Mouse (Mus musculus) liver (tissue): ENCODE data around the gene Ntm.

ENCODE experiments used
- DNase-seq: peaks from one replicate; pipeline ENCODE4 v3.0.0-alpha.2; 2020; ENCODE audit warnings: mixed read lengths

The Ntm gene

DNA sequence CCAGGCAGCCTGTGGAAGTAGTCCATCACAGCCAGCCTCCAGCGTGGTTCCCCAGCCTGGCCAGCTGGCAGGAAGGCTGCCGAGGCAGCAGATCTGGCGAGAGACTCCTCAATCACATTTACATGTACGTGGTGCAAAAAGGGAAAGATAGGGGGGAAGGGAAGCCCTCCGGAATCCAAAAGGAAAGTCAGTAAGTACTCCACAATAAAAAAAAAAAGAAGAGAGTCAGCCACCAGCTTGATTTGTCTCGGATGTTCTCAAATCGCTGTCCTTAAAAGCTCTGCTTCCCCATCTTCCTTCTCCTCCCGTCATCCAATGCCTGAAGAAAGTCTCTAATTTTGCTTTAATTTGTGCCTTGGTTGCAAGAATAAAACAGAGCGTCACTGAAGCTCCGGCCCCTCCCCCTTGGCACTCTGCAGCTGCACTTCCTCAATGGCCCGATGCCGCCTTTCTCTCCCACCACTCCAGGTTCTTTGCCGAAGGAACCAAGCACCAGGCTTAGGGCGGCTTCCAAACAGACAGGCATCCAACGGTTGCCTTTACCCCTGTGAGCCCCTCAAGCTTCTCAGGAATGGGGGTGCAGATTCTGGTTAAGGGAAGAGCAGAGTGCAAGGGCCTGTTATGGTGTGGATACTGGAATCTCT, 212.4 kb downstream of the Ntm start:
- DNase-seq = no peak

DNA sequence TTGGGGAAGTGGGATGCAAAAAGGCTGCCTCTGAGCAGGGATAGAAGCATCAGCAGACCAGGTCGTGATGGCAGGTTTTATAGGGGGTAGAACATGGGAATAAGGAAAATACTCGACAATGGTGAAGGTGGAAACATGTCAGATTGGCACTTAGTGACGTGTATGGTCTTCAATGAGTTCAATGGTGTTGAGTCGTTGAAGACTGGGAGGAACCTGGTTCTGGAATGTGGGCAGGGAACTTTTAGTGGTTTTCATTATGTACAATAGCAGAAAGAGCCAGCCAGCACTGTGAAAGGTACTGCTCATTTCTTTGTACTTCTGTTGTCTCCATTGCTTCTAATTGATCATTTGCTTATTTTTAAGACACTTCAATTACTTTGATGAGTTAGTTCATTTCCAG, 214.9 kb downstream of the Ntm start:
- no peak for DNase-seq

DNA sequence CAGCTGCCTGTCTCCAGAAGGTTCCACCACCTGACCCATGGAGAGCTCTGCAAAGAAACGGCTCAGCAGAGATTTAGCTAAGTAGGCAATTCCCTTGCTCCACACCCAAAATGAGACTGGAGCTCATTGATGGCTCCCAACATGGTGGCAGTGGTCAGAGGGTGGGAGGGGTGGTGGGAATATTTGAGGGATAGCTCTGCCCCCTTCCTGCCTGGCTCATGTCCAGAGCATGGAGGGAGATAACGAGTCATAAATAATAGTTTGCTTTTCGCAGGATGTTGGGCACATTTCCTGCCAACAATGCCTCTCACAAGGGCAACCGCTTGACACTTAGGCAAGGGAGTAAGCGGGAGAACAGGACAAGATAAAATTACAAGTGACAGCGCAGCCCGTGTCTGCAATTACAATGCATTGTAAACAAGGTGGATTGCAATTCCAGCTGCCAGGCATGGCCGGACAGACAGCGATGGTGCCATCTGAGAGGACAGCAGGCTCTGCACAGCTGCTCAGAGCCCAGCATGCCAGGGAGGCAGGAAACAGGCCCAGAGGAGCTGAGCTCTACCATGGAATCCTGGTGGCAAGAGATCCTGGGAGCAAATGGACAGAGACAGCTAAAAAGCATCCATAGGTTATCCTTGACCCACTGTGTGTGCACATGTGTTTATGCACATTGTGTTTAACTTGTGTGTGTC, 224.0 kb downstream of the Ntm start:
- DNase-seq = no peak

DNA sequence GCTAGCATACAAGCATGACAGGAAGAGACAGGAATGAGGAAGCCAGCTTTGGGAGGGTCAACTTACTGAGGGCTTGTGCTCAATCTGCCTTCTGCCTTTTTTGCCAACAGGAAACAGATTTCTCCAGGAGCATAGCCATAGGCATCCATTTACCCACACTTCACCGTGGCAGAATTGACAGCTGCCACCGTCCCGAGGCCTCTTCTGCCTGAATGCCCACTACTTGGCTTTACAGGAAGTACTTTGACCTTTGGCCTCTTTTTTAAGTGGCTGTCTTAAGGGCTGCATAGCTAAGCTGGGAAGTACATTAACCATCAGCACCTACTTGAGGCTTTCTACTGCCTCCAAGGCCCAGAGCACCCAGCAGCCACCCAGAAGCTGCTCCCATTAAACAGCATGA, 226.9 kb downstream of the Ntm start:
- DNase-seq = no peak

DNA sequence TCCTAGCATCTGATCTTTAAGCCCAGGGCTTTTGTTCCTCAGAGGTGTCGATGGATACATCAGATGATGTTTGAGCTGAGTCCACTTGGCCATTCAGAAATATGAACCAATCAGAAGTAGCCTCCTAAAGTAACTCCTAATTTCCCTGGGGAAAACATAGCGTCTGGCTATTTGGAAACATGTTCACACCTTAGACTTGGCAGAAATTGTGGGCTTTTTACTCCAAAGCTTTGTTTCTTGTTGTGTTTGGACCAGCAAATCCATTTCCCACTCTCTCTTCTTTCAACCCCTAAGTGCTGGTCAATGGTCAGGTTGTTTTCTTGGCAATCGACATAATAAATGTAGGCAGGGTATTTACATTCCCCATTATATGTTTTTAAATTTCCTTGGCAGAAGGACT, 230.0 kb downstream of the Ntm start:
- no peak for DNase-seq

DNA sequence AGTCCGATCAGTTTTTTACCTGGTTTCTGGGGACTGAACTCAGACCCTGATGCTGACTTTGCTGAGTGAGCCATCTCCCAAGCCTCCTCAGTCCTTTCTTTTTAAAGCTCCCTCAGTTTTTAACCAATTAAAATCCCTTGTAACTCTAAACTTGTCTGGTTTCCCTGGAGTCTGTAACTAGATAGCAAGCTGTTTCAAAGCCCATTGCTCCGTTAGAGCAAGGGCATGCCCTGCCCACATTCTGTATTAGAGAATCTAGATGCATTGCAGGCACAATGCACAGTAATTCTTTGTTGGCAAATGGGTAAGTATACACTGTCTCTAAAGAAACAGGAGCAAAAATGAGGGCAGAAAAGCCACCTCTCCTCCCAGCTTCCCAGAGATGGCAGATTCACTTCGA, 231.3 kb downstream of the Ntm start:
- no peak for DNase-seq

DNA sequence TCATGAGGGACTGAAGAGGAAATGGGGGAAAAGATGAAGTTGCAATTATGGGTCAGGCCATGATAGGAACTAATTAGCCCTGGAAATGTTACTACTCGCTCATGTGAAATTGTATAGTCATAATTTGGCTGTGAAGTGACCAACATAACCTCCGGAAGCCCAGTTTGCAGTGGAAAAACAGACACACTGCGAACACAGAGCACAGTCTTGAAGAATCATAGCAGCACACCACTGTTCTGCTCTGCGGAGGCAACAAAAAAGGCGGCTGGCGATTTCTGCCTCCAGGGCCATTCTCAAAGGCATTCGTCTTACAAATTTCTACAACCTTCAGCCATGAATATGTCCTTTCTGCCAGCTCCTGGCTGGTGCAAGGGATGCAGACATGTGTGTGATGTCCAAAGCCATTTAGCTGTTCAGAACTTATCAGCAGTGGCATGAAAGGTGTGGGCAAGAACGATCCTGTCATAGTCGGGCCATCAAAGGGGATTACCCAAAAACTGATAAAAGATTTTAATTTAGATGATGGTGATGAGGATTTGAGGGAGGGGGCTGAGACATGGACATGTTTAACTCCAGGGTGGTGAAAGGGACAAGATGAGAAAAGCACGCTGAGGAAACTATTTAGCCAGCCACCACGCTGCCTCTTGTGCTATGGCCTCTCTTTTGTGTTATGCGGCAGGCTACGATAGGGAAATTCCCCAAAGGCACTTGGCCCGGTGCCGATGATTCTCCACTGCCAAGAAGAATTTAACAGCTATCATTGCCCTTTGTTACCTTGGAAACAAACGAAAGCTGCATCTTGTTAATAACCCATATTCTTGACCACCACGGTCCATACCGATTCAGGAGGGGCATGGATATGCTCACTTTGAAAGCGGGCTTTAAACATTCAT, 235.2 kb downstream of the Ntm start:
- peak; percentile 10 for DNase-seq

DNA sequence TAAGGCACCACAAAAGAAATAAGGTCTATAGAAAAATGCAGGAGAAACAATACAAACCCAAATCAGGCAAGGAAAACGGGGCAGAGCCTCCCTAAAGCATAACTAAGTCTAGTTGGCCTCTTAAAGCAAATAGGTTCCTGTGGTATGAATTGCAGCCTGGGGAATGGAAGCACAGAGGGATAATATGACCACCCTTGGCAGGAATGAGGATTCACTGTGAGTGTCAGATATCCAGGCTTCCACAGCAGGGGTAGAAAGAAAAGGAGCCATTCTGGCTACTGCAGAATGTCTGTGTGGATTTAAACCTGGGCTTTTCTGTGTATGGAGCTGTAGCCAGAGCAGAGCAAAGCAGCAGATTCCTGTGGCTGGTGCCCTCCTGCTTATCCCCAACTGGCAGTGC, 241.5 kb downstream of the Ntm start:
- no peak for DNase-seq

DNA sequence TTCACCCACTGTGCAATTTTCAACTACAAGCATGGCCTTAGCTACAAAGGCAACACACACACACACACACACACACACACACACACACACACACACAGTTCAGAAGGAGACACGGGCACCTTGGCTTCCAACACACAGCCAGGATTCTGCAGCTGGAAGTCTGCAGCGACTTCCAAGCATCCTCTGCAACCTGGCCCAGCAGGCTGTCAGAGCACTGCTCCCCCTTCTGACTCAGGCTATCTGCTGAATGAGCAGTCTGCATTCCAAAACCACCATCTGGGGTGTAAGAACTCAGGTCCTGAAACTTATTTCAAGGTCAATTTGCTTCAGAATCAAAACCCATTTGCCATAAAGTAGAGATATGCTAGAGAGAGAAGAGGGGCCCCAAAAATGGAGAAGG, 246.1 kb downstream of the Ntm start:
- DNase-seq = no peak

DNA sequence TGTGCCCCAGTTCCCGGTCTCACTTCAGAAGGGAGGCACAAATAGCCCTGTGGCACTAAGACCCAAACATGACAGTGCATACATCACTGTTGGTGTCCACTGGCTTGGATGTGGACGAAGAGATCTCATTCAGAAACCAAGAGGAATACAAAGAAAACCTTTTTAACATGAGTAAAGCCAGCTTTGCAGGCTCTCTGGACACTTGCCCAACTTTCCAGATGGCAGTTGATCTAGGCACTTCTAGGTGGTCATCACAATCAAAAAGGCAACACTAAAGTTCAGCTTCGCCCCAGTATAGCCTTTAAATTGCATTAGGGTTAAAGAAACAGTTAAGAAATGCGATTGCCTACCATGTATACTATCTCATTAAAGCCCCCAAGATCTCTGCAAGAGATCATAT, 264.7 kb downstream of the Ntm start:
- no peak for DNase-seq

DNA sequence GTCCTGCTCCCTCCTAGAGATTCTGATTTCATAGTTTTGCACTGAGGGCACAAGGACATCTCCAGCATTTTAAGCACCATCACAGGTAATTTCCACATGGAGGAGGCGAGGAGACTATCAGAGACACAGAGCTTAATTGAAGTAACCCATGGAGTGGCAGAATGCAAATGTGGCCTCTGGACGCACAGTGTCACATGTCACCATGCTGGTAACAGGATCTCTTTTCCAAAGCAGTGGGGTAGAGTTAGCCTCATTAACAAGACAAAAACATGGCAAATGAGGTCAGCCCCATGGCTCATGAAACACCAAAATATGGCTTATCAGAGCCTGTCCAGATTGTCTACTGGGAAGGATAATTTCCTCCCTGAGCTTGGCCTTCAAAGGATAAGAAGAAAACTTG, 268.8 kb downstream of the Ntm start:
- no peak for DNase-seq

DNA sequence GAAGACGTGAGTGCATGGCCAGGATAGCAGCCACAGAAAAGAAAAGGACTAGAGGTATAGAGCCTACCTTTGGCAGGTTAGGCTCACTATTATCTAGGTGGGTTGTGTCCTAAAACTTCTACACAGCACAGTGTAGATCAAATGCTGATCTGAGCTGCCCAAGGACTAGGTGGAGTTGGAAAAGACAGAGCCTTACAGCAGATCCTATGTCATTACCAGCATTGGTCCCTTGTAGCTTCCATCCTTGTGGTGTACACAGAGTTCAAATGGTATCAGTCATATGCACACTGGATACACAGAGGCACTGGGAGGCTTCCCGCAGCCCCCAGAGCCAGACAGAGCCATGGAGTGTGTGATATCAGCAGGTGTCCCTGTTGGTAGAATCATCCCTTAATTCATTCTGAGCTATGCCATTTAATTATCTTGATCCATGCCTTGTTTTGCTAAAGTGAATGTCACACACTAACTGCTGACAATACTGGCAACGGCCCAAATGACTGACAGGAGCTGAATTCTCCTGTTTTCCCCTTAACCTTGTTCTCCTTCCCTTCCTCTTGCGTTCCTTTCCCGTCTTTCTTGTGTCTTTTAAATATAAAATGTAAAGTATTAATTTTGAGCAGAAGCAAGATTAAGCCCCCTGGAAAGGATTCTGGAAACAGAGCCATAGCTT, 271.6 kb downstream of the Ntm start:
- no peak for DNase-seq

DNA sequence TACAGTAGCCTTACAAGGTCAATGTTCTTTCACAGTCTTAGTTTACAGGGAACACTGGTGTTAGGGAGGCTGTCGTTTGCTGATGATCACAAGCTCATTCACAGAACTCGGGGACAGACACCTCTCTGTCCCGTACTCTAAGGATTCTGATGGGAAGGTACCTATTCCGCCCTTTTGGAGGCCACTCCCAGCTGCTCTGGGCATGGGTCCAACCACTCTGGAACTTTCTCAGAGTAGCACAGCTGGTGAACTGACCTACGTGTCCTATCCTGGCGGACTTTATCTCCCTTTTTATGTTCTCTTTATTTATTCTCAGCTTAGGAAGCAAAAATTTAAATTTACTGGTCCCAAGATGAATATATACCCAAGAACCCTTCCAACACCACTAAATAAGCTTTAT, 280.7 kb downstream of the Ntm start:
- DNase-seq = no peak

DNA sequence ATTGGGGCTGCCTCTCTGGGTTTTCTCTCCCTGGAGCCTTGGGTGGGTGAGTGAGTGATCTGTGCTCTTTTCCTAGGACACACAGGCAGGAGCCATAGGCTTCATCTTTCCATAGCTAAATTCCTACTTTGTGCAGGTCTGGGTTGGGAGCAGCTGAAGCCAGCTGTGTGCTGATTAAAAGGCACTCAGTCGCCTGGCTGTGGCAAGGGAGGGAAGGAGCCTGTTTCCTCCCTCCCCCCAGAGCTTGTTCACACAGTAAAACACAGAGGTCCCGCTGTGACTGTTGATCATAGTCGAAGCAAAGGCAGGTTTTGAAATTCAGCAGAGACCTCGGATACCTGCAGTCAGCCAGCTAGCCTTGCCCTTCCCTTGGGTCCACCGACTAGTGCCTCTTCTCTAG, 282.3 kb downstream of the Ntm start:
- DNase-seq = no peak

DNA sequence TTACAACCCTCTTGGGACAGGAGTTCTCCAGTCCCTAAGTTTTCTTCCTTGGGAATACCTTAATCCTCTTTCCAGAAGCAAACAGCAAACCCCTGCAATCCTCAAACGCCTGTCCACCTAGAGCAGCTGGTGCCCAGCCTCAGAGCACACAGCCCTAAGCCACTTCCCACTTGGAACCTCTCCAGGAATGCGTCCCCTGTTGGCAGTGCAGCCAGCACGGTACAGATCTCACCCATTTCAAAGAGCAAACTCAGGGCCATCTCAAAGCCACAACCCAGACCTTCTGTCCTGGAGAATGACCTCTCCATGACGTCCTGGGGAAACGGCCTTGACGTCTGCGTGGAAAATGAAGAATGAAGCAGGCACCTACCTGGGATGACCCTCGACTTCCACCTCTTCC, 289.0 kb downstream of the Ntm start:
- no peak for DNase-seq

DNA sequence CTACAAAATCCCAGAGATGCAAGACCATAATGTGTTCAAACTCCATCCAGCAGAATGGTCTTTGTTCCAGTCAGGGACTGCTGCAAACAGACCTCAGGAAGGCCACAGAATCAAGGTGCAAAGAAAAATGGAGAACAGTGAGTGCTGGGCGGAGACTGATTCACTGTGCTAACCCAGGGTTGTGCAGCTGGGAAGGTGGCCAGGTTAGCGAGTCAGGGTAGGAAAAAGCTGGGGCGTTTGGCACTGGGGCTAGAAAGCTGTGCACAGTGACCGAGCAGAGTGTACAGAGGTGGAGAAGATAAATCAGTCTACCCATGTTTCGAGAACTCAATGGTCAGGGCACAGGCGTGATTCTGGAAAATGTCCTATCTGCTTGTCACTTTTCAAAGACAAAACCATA, 291.1 kb downstream of the Ntm start:
- DNase-seq = no peak

DNA sequence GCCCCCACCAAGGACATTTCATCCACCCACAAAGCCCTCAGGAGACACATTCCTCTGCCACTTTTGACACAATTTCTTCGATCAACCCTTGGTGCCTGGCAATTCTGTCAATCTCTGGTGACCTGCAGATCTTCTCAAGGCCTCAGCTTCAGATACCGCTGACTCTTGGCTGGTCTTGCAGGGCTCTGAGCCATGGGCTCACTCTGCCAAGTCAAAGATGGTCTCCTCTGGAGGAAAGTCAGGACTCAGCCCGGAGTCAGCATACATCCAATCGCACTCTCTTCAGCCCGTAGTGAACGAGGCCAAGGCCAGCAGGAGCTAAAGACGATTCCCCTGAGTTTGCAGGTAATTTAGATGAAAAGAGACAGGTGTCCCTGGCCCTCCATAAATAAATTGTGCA, 299.7 kb downstream of the Ntm start:
- no peak for DNase-seq

DNA sequence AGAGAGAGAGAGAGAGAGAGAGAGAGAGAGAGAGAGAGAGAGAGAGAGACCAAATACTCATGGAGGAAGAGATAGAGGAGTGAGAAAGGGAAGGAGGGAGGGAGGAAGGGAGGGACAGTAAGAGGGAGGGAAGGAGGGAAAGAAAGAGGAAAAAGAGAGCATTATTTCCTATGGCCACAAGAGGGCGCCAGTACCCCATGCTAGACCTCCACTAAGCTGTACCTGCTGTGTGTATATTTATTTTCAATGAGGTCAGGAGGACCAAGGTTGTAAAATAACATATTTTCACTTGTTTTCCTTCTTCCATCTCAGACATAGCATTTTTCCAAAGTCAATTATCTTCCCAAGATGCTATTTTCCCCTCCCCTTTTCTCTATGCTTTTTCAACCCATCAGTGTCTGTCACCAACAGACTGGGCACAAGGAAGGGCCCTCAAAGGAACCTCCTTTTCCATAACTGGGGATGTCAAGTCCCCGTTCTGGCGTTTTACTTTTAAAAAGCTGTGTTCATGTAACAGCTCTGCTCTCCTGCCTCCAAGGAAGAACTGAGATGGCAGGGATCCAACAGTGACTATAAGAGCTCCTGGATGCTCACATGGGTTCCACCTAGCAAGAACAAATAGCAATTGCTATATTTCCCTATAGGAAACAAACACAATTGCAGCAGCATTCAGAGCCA, 301.3 kb downstream of the Ntm start:
- DNase-seq = peak; percentile 28

DNA sequence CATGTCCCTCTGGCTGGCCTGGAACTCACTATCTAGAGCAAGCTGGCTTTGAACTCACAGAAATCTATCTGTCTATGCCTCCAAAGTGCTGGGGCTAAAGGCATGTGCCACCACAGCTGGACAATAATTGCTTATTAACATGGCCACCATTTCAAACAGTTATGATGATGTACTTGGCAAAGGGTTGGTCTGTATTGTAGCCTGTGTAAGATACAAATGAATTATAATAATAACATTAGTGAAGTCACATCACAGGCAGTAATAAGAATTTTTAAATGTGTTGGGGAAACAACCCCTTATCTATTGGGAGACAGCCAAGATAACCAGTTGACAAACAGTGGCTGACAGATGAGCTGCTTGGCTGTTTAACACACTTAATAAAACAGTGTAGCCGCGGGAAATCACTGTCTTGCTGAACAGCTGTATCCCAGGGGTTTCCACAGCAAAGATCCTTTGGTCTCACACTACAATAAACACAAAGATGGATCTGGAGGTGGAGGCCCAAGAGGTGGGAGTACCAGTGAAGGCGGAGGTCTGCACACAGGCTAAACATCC, 302.8 kb downstream of the Ntm start:
- no peak for DNase-seq

DNA sequence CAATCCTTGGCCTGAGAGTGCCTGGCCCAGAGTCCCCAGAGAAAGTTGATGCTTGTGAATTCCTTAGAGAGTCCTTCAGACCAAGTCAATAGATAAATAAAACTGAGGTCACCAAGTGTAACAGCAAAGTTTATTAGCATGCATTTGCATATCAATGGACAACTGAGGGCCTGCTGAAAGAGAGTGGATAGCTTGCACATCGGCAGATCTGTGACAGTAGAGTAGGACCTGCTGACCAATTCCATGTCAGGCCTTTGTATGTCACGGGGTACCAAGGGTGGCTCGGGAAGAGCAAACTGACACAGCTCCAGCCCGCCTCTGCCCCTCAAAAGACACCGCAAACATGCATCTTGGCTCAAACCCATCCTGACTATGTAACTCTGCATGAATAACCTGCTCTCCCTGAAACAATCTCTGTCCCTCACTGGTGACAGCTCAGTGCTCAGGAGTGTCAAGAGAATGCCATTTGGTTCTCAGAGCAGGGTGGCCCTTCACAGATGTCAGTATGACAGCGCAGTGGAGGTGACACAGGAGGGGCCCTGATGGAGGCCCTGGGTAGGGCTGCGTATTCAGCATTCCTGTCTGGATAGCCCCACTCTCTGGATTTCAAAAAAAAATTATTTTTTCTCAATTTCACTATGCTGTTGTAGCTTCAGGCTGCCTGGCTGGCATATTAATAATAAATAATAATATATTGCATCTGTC, 305.0 kb downstream of the Ntm start:
- DNase-seq = no peak

DNA sequence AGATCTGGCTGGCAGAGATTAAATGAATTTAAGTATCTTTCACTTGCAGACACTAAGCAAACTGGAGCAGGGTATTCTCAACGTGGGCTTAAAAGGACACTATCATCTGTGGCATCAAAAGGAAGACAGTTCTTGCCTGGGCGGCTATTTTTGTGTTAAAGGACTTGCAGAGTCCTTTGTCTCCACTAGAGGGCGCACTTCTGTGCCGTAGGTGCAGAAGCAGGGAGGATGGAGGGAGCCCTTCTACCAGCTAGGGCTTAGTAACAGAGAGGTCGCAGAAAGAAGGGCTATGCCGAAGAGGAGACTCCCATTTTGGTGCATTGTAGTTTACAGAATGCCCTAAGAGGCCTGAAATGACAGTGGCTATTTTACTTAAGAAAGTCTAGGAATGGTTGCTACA, 308.1 kb downstream of the Ntm start:
- DNase-seq = peak; percentile 25

DNA sequence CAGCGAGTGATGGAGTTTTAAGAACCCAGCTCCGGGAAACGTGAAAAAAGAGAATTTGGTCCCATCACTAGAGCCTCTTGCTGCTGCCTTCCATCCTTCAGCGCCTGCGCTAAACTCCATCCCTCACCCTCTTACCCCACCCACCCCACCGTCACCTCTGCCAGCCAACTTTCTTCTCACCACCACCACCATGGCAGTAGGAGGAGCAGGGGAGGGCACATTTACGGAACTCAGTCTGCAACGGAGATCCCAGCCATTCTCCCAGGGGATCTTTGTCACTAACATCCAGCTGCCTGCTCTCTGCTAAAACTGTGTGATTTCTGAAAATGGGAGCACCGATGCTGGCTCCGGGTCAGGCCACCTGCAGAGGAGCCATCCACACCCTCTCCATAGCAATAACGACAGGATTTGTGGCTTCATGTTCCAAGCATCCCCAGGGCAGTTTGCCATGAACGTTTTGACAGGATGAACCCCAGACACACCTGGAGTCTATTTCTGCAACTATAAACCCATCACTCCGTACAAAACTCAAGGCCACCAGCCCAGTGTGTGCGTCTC, 309.2 kb downstream of the Ntm start:
- DNase-seq = no peak
